Mouse (Mus musculus) testis, adult 2 months (tissue): ENCODE results near the gene Sema6d. TPM values are rescaled to one million over a fixed set of nuclear protein-coding genes. Genes with fewer than 3 reads are reported as not detected.

ENCODE experiments used
- H3K27ac ChIP-seq: fragments of 200-500 bp; 2 replicates; pipeline ENCODE4 v1.5.1; 2012; ENCODE audit warnings: low read depth, low read length; ENCODE audit not compliant: control insufficient read depth, insufficient read depth
- H3K27me3 ChIP-seq: fragments of 200-500 bp; 2 replicates; pipeline ENCODE4 v1.6.1; 2012; ENCODE audit warnings: mild to moderate bottlenecking, low read length, moderate library complexity; ENCODE audit not compliant: control insufficient read depth, insufficient read depth
- H3K36me3 ChIP-seq: fragments of 200-500 bp; 2 replicates; pipeline ENCODE4 v1.6.1; 2012; ENCODE audit warnings: mild to moderate bottlenecking, low read length; ENCODE audit not compliant: control insufficient read depth, insufficient read depth
- H3K4me1 ChIP-seq: fragments of 200-500 bp; 2 replicates; pipeline ENCODE4 v1.6.1; 2012; ENCODE audit warnings: low read length; ENCODE audit not compliant: control insufficient read depth, insufficient read depth
- H3K4me3 ChIP-seq: fragments of 200-500 bp; 2 replicates; pipeline ENCODE4 v1.5.1; 2012; ENCODE audit warnings: low read depth, mild to moderate bottlenecking, low read length, moderate library complexity, mixed read lengths; ENCODE audit not compliant: control insufficient read depth
- CTCF ChIP-seq: fragments of 200-500 bp; IDR thresholded peaks from 2 replicates; pipeline ENCODE4 v1.5.1; 2012; ENCODE audit warnings: low read depth, mild to moderate bottlenecking, inconsistent platforms, low read length, moderate library complexity; ENCODE audit not compliant: control insufficient read depth, insufficient read depth, insufficient replicate concordance
- POLR2A ChIP-seq: fragments of 200-500 bp; IDR thresholded peaks from 2 replicates; pipeline ENCODE4 v1.6.1; 2012; ENCODE audit warnings: low read depth, mild to moderate bottlenecking, inconsistent platforms, low read length, moderate library complexity; ENCODE audit not compliant: control insufficient read depth
- polyA plus RNA-seq: library from polyadenylated mRNA; depleted of rRNA; stranded (reverse); fragments of >200 nt; gene quantifications from 2 replicates; pipeline ENCODE4 v1.2.3, GENCODE M21; 2012

Gene Sema6d
- polyA plus RNA-seq, 1 experiment: 1.0 TPM

GRCm38 (mm10) chr2:124271156-124271555 is 181.4 kb downstream of the Sema6d start:
- no peaks in the 10 kb centered on the region for H3K27me3 ChIP-seq
- no peaks in the 10 kb centered on the region for H3K36me3 ChIP-seq
- H3K4me3 ChIP-seq: no peak overlapping the region
- no peak for TF ChIP-seq CTCF
- TF ChIP-seq POLR2A: no peak
- no peaks in the 10 kb centered on the region for H3K4me1 ChIP-seq
- no peak overlapping the region for H3K27ac ChIP-seq

- H3K4me1 ChIP-seq: no peaks in the 10 kb centered on the region
- no peaks in the 10 kb centered on the region for H3K36me3 ChIP-seq
- TF ChIP-seq POLR2A (no peak), CTCF (no peak)
- H3K4me3 ChIP-seq: no peak overlapping the region
- no peaks in the 10 kb centered on the region for H3K27me3 ChIP-seq
- no peak overlapping the region for H3K27ac ChIP-seq
Measured at GRCm38 (mm10) chr2:124277492-124277891, 187.7 kb downstream of the Sema6d start.

GRCm38 (mm10) chr2:124285109-124285508 is 195.3 kb downstream of the Sema6d start:
- Histone ChIP-seq H3K27ac (no peak overlapping the region), H3K36me3 (no peaks in the 10 kb centered on the region), H3K4me3 (no peak overlapping the region), H3K4me1 (no peaks in the 10 kb centered on the region), H3K27me3 (no peaks in the 10 kb centered on the region)
- TF ChIP-seq CTCF (no peak), POLR2A (no peak)

- Histone ChIP-seq H3K4me1 (no peaks in the 10 kb centered on the region; the same call in 1 of the 2 replicates), H3K27me3 (no peaks in the 10 kb centered on the region), H3K4me3 (no peak overlapping the region), H3K36me3 (no peaks in the 10 kb centered on the region), H3K27ac (no peak overlapping the region)
- TF ChIP-seq POLR2A (no peak), CTCF (no peak)
Measured at GRCm38 (mm10) chr2:124289356-124289755, 199.6 kb downstream of the Sema6d start.

- no peaks in the 10 kb centered on the region for H3K36me3 ChIP-seq
- H3K27ac ChIP-seq: no peak overlapping the region
- H3K4me1 ChIP-seq: no peaks in the 10 kb centered on the region; the same call in 1 of the 2 replicates
- no peaks in the 10 kb centered on the region for H3K27me3 ChIP-seq
- TF ChIP-seq CTCF (no peak), POLR2A (no peak)
- H3K4me3 ChIP-seq: no peak overlapping the region
Measured at GRCm38 (mm10) chr2:124291145-124291544, 201.4 kb downstream of the Sema6d start.

- Histone ChIP-seq H3K36me3 (no peaks in the 10 kb centered on the region), H3K4me1 (no peaks in the 10 kb centered on the region; the same call in 1 of the 2 replicates), H3K4me3 (no peak overlapping the region), H3K27ac (no peak overlapping the region), H3K27me3 (no peaks in the 10 kb centered on the region)
- TF ChIP-seq POLR2A (no peak), CTCF (no peak)
Measured at GRCm38 (mm10) chr2:124293601-124294000, 203.8 kb downstream of the Sema6d start.

- no peaks in the 10 kb centered on the region for H3K36me3 ChIP-seq
- no peak for TF ChIP-seq CTCF
- no peak for TF ChIP-seq POLR2A
- no peaks in the 10 kb centered on the region for H3K27me3 ChIP-seq
- no peak overlapping the region for H3K27ac ChIP-seq
- no peak overlapping the region for H3K4me3 ChIP-seq
- H3K4me1 ChIP-seq: no peaks in the 10 kb centered on the region
Measured at GRCm38 (mm10) chr2:124298351-124298750, 208.6 kb downstream of the Sema6d start.

- Histone ChIP-seq H3K4me3 (no peak overlapping the region), H3K36me3 (no peaks in the 10 kb centered on the region), H3K27ac (no peak overlapping the region), H3K4me1 (no peaks in the 10 kb centered on the region), H3K27me3 (no peaks in the 10 kb centered on the region)
- TF ChIP-seq POLR2A (no peak), CTCF (no peak)
Measured at GRCm38 (mm10) chr2:124298872-124299271, 209.1 kb downstream of the Sema6d start.
